Mouse (Mus musculus) hindbrain, embryonic 11.5 days (tissue): ENCODE results near the gene Defa28. TPM values are rescaled to one million over a fixed set of nuclear protein-coding genes. Genes with fewer than 3 reads are reported as not detected.
"Not testable (repeated sequence)": the region's sequence is repeated elsewhere in the genome, so short reads cannot be mapped to it uniquely, and the experiment has no call there.

Experiments
- ATAC-seq: fragments of 200-750 bp; cut with Nextera tagmentation; 2 replicates; pipeline ENCODE4 v1.8.0; 2017; ENCODE audit warnings: mild to moderate bottlenecking, moderate TSS enrichment, moderate library complexity; ENCODE audit not compliant: low FRiP score
- DNase-seq: peaks from one replicate; pipeline ENCODE4 v3.0.0-alpha.2; 2015; ENCODE audit warnings: low spot score
- H3K27ac ChIP-seq: fragments of 300-500 bp; sonication (generic); 2 replicates; pipeline ENCODE4 v1.5.1; 2014; ENCODE audit warnings: mild to moderate bottlenecking, low read depth, low read length
- H3K27me3 ChIP-seq: fragments of 300-500 bp; sonication (generic); 2 replicates; pipeline ENCODE4 v1.6.1; 2014; ENCODE audit warnings: mild to moderate bottlenecking, low read length, moderate library complexity, mixed read lengths; ENCODE audit not compliant: control insufficient read depth, insufficient read depth
- H3K36me3 ChIP-seq: fragments of 300-500 bp; sonication (generic); 2 replicates; pipeline ENCODE4 v1.6.1; 2014; ENCODE audit warnings: mild to moderate bottlenecking, low read length, moderate library complexity, mixed read lengths; ENCODE audit not compliant: control insufficient read depth, insufficient read depth
- H3K4me1 ChIP-seq: fragments of 300-500 bp; sonication (generic); replicated peaks from 2 replicates; pipeline ENCODE4 v1.6.1; 2014; ENCODE audit warnings: low read length, mixed read lengths; ENCODE audit not compliant: control insufficient read depth, insufficient read depth
- H3K4me2 ChIP-seq: fragments of 300-500 bp; sonication (generic); replicated peaks from 2 replicates; pipeline ENCODE4 v1.6.1; 2014; ENCODE audit warnings: mild to moderate bottlenecking, low read depth, low read length
- H3K4me3 ChIP-seq: fragments of 300-500 bp; sonication (generic); 2 replicates; pipeline ENCODE4 v1.5.1; 2014; ENCODE audit warnings: low read depth, low read length
- H3K9ac ChIP-seq: fragments of 300-500 bp; sonication (generic); 2 replicates; pipeline ENCODE4 v1.6.1; 2014; ENCODE audit warnings: low read depth, low read length
- H3K9me3 ChIP-seq: fragments of 300-500 bp; sonication (generic); 2 replicates; pipeline ENCODE4 v1.6.1; 2016; ENCODE audit warnings: low read length; ENCODE audit not compliant: control insufficient read depth
- WGBS: fragments of 180-500 bp; shearing (Covaris S2); extraction: QIAGEN DNeasy Blood & Tissue Kit; methylation state at CpG from one replicate; pipeline ENCODE4 v1.1.7; 2014; 5-methylcytosine and 5-hydroxymethylcytosine counted together
- polyA plus RNA-seq: library from polyadenylated mRNA; unstranded; fragments of >200 nt; fragmentation: Nextera tagmentation; extraction: Ambion mirVana; gene quantifications from 2 replicates; pipeline ENCODE4 v1.2.1, GENCODE M21; 2014

Defa28 gene
- polyA plus RNA-seq, result not detected in 2 replicates

GRCm38 (mm10) chr8:21582706-21583105 lies at the start of gene Defa28:
Defa28 (plus strand) TSS chr8:21583006.
- H3K9ac ChIP-seq, H3K36me3 ChIP-seq, H3K4me2 ChIP-seq, H3K9me3 ChIP-seq, DNase-seq, H3K4me1 ChIP-seq, H3K27me3 ChIP-seq, ATAC-seq, H3K27ac ChIP-seq, H3K4me3 ChIP-seq: not testable (repeated sequence)
- no CpG with 5 or more reads among the region's 1 CpGs for WGBS

DNA sequence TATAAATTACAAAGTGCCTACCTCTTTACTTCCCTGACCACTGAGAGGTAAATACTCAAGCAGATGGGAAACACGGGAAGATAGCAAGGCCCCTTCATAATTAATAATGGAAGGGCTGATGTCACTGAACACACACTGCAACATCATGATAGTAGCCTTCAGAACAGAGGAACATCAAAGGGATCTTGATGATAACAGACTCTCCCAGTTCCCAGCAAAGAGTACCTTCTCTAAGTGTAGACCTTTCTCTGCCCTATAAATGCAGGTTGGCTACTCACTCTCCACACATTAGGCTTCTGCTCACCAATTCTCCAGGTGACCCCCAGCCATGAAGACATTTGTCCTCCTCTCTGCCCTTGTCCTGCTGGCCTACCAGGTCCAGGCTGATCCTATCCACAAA lies 17.7 kb upstream of the Defa28 start, which contains the start of gene Defa37:
Defa37 (plus strand) TSS at position 301 of the 400 bp plus-strand sequence.
- DNase-seq, H3K4me3 ChIP-seq, H3K4me2 ChIP-seq, H3K27me3 ChIP-seq, ATAC-seq, H3K27ac ChIP-seq, H3K9ac ChIP-seq, H3K9me3 ChIP-seq, H3K4me1 ChIP-seq, H3K36me3 ChIP-seq: not testable (repeated sequence)
- no CpG with 5 or more reads among the region's 1 CpGs for WGBS

DNA sequence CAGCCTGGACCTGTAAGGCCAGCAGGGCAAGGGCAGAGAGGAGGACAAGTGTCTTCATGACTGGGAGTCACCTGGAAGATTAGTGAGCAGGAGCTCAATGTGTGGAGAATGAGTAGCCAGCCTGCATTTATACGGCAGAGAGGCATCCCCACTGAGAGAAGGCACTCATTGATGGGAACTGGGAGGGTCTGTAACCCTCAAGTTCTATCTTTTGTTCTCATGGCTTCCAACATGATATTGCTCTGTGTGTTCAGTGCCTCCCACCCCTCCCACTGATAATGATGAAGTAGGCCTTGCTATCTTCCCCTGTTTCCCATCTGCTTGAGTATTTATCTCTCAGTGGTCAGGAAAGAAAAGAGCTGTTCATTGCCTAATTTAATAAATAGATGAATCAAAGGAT lies 11.6 kb downstream of the Defa28 start, which contains the start of gene Gm7861:
Gm7861 (minus strand) TSS at position 101 of the 400 bp plus-strand sequence.
- not testable (repeated sequence) for ATAC-seq, H3K9ac ChIP-seq, DNase-seq, H3K4me2 ChIP-seq, H3K27ac ChIP-seq, H3K36me3 ChIP-seq, H3K4me3 ChIP-seq, H3K4me1 ChIP-seq, H3K9me3 ChIP-seq, H3K27me3 ChIP-seq
- WGBS, result no CpG with 5 or more reads among the region's 1 CpGs

GRCm38 (mm10) chr8:21617883-21618282 lies 35.1 kb downstream of the Defa28 start, which contains the start of gene Defa26:
Defa26 (plus strand) TSS chr8:21618183.
- ATAC-seq, H3K27me3 ChIP-seq, H3K4me1 ChIP-seq, H3K4me3 ChIP-seq, H3K36me3 ChIP-seq, H3K9ac ChIP-seq, H3K27ac ChIP-seq, H3K4me2 ChIP-seq, DNase-seq, H3K9me3 ChIP-seq: not testable (repeated sequence)
- no CpG with 5 or more reads among the region's 1 CpGs for WGBS

Other genes starting within 250 kb of the Defa28 start
- not detected in 2 replicates for gene Defa2, start 204.5 kb upstream of the Defa28 start, polyA plus RNA-seq
- gene Defa33, start 191.2 kb upstream of the Defa28 start, polyA plus RNA-seq, result not detected in 2 replicates
- gene Defa36, start 155.6 kb upstream of the Defa28 start, polyA plus RNA-seq, result not detected in 2 replicates
- not detected in 2 replicates for gene Gm7849, start 126.4 kb upstream of the Defa28 start, polyA plus RNA-seq
- gene Defa20, start 73.7 kb upstream of the Defa28 start, polyA plus RNA-seq, result not detected in 2 replicates
- gene Defa32, start 54.0 kb upstream of the Defa28 start, polyA plus RNA-seq, result not detected in 2 replicates
- not detected in 2 replicates for gene Defa37, start 17.6 kb upstream of the Defa28 start, polyA plus RNA-seq
- not detected in 2 replicates for gene Gm7861, start 11.5 kb downstream of the Defa28 start, polyA plus RNA-seq
- not detected in 2 replicates for gene Defa26, start 35.2 kb downstream of the Defa28 start, polyA plus RNA-seq
- not detected in 2 replicates for gene Defa17, start 72.8 kb downstream of the Defa28 start, polyA plus RNA-seq
- gene Defa34, start 82.8 kb downstream of the Defa28 start, polyA plus RNA-seq, result not detected in 2 replicates
- gene AY761184, start 120.6 kb downstream of the Defa28 start, polyA plus RNA-seq, result not detected in 2 replicates
- gene Defa24, start 151.5 kb downstream of the Defa28 start, polyA plus RNA-seq, result not detected in 2 replicates
- not detected in 2 replicates for gene Defb50, start 240.5 kb downstream of the Defa28 start, polyA plus RNA-seq